Mouse (Mus musculus) lung, embryonic 14.5 days (tissue): ENCODE measurements around the gene Slc38a8. TPM values are rescaled to one million over a fixed set of nuclear protein-coding genes. Genes with fewer than 3 reads are reported as not detected.

ENCODE experiments used
- ATAC-seq: fragments of 200-750 bp; cut with Nextera tagmentation; 2 replicates; pipeline ENCODE4 v1.8.0; 2017; ENCODE audit warnings: mild to moderate bottlenecking, moderate TSS enrichment, moderate library complexity; ENCODE audit not compliant: insufficient read depth
- DNase-seq: peaks from one replicate; pipeline ENCODE4 v3.0.0-alpha.2; 2015
- H3K27ac ChIP-seq: fragments of 300-500 bp; sonication (generic); 2 replicates; pipeline ENCODE4 v1.5.1; 2014; ENCODE audit warnings: low read depth, mild to moderate bottlenecking, moderate library complexity
- H3K27me3 ChIP-seq: fragments of 300-500 bp; sonication (generic); 2 replicates; pipeline ENCODE4 v1.6.1; 2014; ENCODE audit warnings: low read length, control low read depth; ENCODE audit not compliant: insufficient read depth
- H3K36me3 ChIP-seq: fragments of 300-500 bp; sonication (generic); 2 replicates; pipeline ENCODE4 v1.6.1; 2014; ENCODE audit warnings: control low read depth; ENCODE audit not compliant: insufficient read depth
- H3K4me1 ChIP-seq: fragments of 300-500 bp; sonication (generic); 2 replicates; pipeline ENCODE4 v1.6.1; 2014; ENCODE audit warnings: antibody characterized with exemption, control low read depth; ENCODE audit not compliant: insufficient read depth
- H3K4me2 ChIP-seq: fragments of 300-500 bp; sonication (generic); 2 replicates; pipeline ENCODE4 v1.6.1; 2014; ENCODE audit warnings: mild to moderate bottlenecking
- H3K4me3 ChIP-seq: fragments of 300-500 bp; sonication (generic); 2 replicates; pipeline ENCODE4 v1.5.1; 2014; ENCODE audit warnings: low read depth, low read length
- H3K9ac ChIP-seq: fragments of 300-500 bp; sonication (generic); 2 replicates; pipeline ENCODE4 v1.6.1; 2014
- H3K9me3 ChIP-seq: fragments of 300-500 bp; sonication (generic); 2 replicates; pipeline ENCODE4 v1.6.1; 2016; ENCODE audit warnings: low read depth, low read length, control low read depth
- CTCF ChIP-seq: IDR thresholded peaks from 2 replicates; pipeline ENCODE4 v1.5.1; 2016; ENCODE audit warnings: antibody characterized with exemption, low read depth
- WGBS: fragments of 180-500 bp; shearing (Covaris S2); extraction: QIAGEN DNeasy Blood & Tissue Kit; methylation state at CpG from one replicate; pipeline ENCODE4 v1.1.7; 2014; 5-methylcytosine and 5-hydroxymethylcytosine counted together
- polyA plus RNA-seq: library from polyadenylated mRNA; unstranded; fragments of >200 nt; fragmentation: Nextera tagmentation; extraction: Ambion mirVana; gene quantifications from 2 replicates; pipeline ENCODE4 v1.2.1, GENCODE M21; 2014

Gene Slc38a8
- polyA plus RNA-seq, 1 experiment from 2014 or later = not detected

GRCm38 (mm10) chr8:119446990-119447780 lies 54.3 kb downstream of the Slc38a8 start:
- no peaks in the 10 kb centered on the region for H3K36me3 ChIP-seq
- peak overlapping the region; percentile 65 for H3K4me3 ChIP-seq
- peaks cover 21% of the 10 kb centered on the region; the same call in 1 of the 2 replicates for H3K27me3 ChIP-seq
- no peak for TF ChIP-seq CTCF
- ATAC-seq (peak; percentile 64), DNase-seq (peak; percentile 51)
- peak overlapping the region; percentile 97 for H3K4me2 ChIP-seq
- peak overlapping the region; percentile 64 for H3K9ac ChIP-seq
- H3K27ac ChIP-seq = no peak overlapping the region
- H3K4me1 ChIP-seq = no peaks in the 10 kb centered on the region
- 2% methylated on average over 53 of the region's 80 CpGs for WGBS
- H3K9me3 ChIP-seq = no peaks in the 10 kb centered on the region

GRCm38 (mm10) chr8:119446211-119446989 lies 55.1 kb downstream of the Slc38a8 start, which contains the start of gene Necab2:
Necab2 (plus strand) TSS chr8:119446719.
- peak; percentile 88 for TF ChIP-seq CTCF
- Histone ChIP-seq H3K36me3 (no peaks in the 10 kb centered on the region), H3K27ac (no peak within 1 kb of the TSS), H3K4me3 (peak within 1 kb of the TSS; percentile 65), H3K4me2 (peak within 1 kb of the TSS; percentile 97), H3K4me1 (no peaks in the 10 kb centered on the region), H3K27me3 (peaks cover 21% of the 10 kb centered on the region; the same call in 1 of the 2 replicates), H3K9me3 (no peaks in the 10 kb centered on the region), H3K9ac (peak within 1 kb of the TSS; percentile 64)
- WGBS = 2% methylated on average over 44 of the region's 52 CpGs
- ATAC-seq (peak; percentile 66), DNase-seq (peak; percentile 89)

GRCm38 (mm10) chr8:119442970-119443369 lies 58.5 kb downstream of the Slc38a8 start:
- no peak overlapping the region for H3K27ac ChIP-seq
- no peaks in the 10 kb centered on the region for H3K9me3 ChIP-seq
- DNase-seq (no peak), ATAC-seq (no peak)
- no peak for TF ChIP-seq CTCF
- H3K4me1 ChIP-seq = peaks cover 4% of the 10 kb centered on the region; the same call in 1 of the 2 replicates
- no peaks in the 10 kb centered on the region for H3K36me3 ChIP-seq
- H3K9ac ChIP-seq = no peak overlapping the region
- H3K27me3 ChIP-seq = peaks cover 10% of the 10 kb centered on the region; the same call in 1 of the 2 replicates
- WGBS = 91% methylated on average over 8 of the region's 8 CpGs
- H3K4me3 ChIP-seq = no peak overlapping the region
- no peak overlapping the region for H3K4me2 ChIP-seq

GRCm38 (mm10) chr8:119442013-119442412 lies 59.5 kb downstream of the Slc38a8 start:
- H3K27me3 ChIP-seq = peaks cover under 1% of the 10 kb centered on the region; the same call in 1 of the 2 replicates
- H3K4me3 ChIP-seq = no peak overlapping the region
- H3K9me3 ChIP-seq = no peaks in the 10 kb centered on the region
- H3K9ac ChIP-seq = no peak overlapping the region
- DNase-seq (no peak), ATAC-seq (no peak)
- H3K4me2 ChIP-seq = no peak overlapping the region
- H3K36me3 ChIP-seq = no peaks in the 10 kb centered on the region
- no peak overlapping the region for H3K27ac ChIP-seq
- 58% methylated on average over 5 of the region's 5 CpGs for WGBS
- peaks cover 6% of the 10 kb centered on the region for H3K4me1 ChIP-seq
- TF ChIP-seq CTCF = no peak

GRCm38 (mm10) chr8:119440952-119441270 lies 60.6 kb downstream of the Slc38a8 start:
- 32% methylated on average over 1 of the region's 1 CpGs for whole genome bisulfite sequencing
- ATAC-seq (peak; percentile 42; the same call in 1 of the 2 replicates), DNase-seq (no peak)
- Histone ChIP-seq H3K4me3 (no peak overlapping the region), H3K4me1 (peaks cover 9% of the 10 kb centered on the region), H3K27me3 (no peaks in the 10 kb centered on the region), H3K36me3 (no peaks in the 10 kb centered on the region), H3K4me2 (peak overlapping the region; percentile 33; the same call in 1 of the 2 replicates), H3K9ac (no peak overlapping the region), H3K27ac (no peak overlapping the region), H3K9me3 (no peaks in the 10 kb centered on the region)
- no peak for TF ChIP-seq CTCF

GRCm38 (mm10) chr8:119440250-119440951 lies 61.1 kb downstream of the Slc38a8 start:
- Histone ChIP-seq H3K27ac (peak overlapping the region; percentile 54; the same call in 1 of the 2 replicates), H3K36me3 (no peaks in the 10 kb centered on the region), H3K4me2 (peak overlapping the region; percentile 33; the same call in 1 of the 2 replicates), H3K9ac (no peak overlapping the region), H3K27me3 (no peaks in the 10 kb centered on the region), H3K4me1 (peaks cover 9% of the 10 kb centered on the region), H3K9me3 (no peaks in the 10 kb centered on the region), H3K4me3 (no peak overlapping the region)
- DNase-seq (peak; percentile 96), ATAC-seq (peak; percentile 73; the same call in 1 of the 2 replicates)
- 11% methylated on average over 16 of the region's 16 CpGs for WGBS
- peak; percentile 77 for TF ChIP-seq CTCF
